Mouse (Mus musculus): ENCODE measurements around the gene Cldn14.

Gene Cldn14

GRCm38 (mm10) chr16:93947396-93947795 lies 61.2 kb downstream of the Cldn14 start:
- DNase-seq (ENCODE audit: low read depth, low spot score): no peak

DNA sequence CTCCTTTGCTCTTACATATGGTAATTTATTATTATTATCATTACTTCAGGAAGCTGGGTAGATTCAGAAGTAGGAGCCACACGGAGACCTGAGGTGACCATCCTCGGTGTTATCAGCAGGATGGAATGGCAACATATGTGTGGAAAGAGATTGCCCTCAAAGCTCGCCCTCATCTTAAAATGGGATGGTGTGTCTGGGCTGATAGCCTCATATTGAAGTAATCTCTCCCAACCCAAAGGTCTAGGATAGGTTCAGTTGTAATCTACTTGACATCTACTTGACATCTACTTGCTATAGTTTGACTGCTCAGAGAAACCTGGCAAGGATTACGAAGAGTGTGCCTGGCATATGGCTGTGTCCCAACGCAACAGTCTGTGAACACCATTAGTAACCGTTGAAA lies 64.3 kb downstream of the Cldn14 start:
- no peak for DNase-seq (ENCODE audit: low read depth, low spot score)

DNA sequence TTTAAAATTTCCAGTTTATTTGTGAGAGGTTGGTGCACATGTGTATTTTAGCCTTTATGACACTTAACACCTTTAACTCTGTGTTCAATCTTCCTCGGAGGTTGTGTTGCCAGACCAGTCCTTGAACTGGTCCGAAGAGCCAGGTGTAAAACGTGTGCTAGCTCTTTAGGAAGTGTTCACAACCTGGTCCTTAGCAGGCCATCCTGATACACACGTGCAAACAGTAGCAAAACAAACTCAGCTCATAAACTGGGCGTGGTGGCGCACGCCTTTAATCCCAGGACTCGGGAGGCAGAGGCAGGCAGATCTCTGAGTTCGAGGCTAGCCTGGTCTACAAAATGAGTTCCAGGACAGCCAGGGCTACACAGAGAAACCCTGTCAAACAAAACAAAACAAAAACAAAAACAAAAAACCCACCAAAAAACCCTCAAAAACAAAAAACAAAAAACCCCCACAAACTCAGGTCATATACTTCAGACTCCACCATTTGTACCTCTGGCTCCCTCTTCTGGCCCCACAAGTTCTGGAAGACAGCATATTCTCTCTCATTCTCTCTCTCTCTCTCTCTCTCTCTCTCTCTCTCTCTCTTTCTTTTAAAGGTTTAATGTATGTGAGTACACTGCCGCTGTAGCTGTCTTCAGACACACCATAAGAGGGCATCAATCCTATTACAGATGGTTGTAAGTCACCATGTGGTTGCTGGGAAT lies 65.7 kb downstream of the Cldn14 start:
- DNase-seq (ENCODE audit: low read depth, low spot score): no peak

GRCm38 (mm10) chr16:93941781-93942567 lies 66.7 kb downstream of the Cldn14 start:
- DNase-seq (ENCODE audit: low read depth, low spot score): no peak

DNA sequence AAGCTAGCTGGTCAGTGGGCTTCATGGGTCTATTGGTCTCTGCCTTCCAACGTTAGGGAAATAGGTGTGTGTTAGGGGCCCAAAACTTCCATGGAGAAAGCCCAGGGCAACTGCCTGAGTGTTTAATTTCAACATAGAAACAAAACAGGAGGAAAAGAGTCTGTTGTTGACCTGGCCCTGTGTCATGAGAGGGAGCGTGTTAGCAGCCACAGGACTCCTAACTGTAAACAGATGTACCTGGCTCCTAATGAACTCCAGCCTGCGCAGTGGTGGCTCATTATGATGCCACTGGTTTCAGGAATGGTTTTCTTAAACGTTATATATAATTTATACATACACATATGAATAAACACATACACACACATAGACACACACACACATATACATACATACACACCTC lies 68.7 kb downstream of the Cldn14 start:
- no peak for DNase-seq (ENCODE audit: low read depth, low spot score)

GRCm38 (mm10) chr16:93938400-93938846 lies 70.2 kb downstream of the Cldn14 start:
- no peak for DNase-seq (ENCODE audit: low read depth, low spot score)

DNA sequence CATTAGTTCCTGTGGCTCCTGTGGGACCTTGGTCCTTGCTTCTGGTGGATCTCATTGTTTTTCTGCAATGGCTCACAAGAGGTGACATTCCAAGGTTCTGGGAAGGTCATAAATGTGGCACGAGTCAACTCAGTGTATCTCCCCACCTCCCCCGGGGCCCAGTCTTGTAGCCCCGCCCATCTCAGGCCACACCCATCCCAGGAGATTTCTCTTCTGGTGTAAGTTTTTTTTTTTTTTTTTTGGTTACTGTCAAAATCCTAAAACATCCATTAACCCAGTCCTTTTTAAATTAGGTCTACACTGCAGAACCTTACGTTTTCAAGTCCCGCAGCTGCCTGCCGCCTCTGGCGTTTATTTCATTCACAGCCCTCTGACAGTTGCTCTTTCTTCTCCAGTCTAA lies 73.6 kb downstream of the Cldn14 start:
- no peak for DNase-seq (ENCODE audit: low read depth, low spot score)

DNA sequence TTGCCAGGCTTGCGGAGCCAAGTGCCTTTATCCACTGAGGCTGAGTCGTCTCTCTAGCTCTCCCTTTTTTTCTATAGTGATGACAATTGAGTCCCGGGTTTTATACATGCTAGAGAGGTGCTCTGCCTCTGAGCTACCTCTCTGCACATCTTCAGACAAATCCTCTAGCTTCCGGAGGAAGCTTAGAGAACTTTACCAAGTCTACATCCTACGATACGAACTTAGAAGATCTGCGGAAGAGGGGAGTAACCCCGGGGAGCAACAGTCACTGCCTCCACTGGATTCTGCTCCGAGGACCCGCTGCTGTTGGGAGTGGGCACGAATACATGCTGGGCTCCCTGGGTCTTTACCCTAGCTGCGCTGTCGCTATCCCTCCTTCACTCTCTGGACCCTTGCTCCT lies 74.0 kb downstream of the Cldn14 start:
- DNase-seq (ENCODE audit: low read depth, low spot score): no peak

GRCm38 (mm10) chr16:93932185-93933168 lies 76.2 kb downstream of the Cldn14 start:
- peak; percentile 72 for DNase-seq (ENCODE audit: low read depth, low spot score)

- DNase-seq (ENCODE audit: low read depth, low spot score): no peak
These were observed 79.1 kb downstream of the Cldn14 start for GRCm38 (mm10) chr16:93929370-93930032.

DNA sequence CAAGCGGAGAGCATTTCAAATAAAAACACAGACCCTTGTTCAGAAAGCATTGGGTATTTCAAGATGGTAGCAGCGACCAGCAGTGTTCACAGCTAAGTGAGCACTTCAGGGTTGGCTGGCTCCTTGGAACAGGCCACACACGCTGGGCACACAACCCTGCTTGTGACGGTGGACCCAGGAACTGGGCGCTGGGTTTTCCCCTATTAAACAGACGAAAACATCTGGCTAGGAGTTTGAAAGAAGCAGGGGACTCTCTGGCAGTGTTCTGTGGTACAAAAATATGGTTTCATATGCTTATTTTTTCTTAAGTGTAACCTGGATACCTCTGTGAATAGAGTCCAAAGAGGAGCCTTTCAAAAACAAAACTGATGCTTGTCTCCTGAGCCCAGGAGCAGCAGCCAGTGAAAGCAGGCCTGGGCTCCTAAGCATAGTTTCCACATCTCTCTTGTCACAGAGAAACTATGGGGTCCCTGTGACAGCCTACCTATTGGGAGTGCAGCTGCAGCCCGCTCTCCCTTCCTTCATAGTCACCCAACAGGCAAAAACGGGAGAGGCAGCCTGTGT lies 82.9 kb downstream of the Cldn14 start:
- DNase-seq (ENCODE audit: low read depth, low spot score): no peak

DNA sequence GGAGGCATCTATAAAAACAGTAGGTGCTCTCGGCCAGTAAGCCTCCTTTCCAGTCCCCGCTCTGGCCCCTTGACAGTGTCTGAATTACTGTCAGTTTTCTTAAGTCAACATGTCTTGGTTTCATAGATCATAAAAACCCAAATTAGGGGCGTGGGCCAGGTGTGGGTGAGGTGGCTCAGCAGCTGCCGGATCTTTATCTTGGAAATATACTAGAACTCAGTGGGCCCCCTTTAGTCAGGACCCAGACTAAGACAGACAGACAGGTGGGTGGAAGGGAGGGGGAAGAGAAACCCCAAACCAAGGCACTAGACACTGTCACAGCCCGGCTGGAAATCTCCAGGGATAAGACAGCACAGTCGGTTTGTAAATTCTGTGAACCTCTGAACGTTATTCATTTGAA lies 84.8 kb downstream of the Cldn14 start:
- no peak for DNase-seq (ENCODE audit: low read depth, low spot score)

DNA sequence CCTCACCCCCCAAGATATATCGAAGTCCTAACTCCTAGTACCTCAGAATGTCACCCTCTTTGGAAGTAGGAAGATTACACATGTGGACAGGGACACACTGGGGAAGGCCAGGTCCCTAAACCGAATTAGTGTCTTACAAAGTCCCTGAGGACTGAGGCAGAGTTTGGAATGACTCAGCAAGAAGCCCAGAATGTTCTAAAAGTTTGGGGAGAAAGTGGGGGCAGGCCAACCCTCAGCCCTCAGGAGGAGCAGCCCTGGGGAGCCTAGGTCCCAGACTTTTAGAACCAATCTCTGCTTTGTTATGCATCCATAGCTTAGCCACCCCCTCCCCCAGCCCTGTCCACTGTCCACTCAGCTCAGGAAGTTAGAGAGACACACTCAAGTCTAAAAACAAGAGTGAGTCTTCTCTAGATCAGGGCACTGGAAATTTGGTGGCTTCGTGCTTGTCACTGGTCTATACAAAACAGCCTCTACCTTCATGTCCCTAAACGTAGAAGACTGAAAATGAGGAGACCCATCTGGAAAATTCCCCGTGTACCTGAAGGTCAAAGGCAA lies 85.7 kb downstream of the Cldn14 start:
- DNase-seq (ENCODE audit: low read depth, low spot score): no peak

GRCm38 (mm10) chr16:93920673-93921072 lies 88.0 kb downstream of the Cldn14 start:
- DNase-seq (ENCODE audit: low read depth, low spot score): no peak

DNA sequence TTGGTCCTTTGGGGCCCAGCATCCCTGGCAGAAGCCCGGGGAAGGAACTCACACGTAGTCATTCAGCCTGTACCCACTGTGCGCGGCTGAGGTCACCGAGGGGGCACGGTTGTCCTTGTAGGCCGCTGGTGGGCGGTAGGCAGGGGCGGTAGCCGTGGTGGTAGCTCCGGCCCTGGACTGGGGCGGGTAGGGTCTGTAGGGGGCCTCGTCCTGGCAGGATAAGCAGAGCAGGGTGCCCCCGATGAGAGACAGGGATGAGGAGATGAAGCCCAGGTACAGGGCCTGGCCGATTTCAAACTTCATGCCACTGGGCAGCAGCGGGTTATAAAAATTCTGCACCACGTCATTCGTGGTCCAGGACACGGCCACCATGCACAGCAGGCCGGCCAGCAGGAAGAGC lies 89.4 kb downstream of the Cldn14 start:
- no peak for DNase-seq (ENCODE audit: low read depth, low spot score)

DNA sequence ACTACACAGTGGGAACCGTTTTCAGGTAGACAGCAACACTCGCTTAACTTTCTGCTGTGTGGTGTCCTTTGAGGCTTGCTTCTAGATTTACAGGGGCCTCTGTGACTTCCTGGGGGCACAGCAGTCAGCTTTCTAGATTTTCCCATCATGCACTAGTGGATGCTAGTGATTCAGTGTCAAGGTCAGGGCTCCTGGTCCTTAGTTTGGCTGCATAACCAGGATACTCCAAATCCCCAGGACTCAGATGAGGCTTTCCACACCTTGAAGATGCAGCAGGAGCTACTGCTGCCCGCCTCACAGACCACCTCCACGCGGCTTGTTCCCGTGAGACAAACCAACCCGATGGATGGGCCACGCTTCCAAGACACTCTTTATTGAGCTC lies 90.0 kb downstream of the Cldn14 start:
- no peak for DNase-seq (ENCODE audit: low read depth, low spot score)

DNA sequence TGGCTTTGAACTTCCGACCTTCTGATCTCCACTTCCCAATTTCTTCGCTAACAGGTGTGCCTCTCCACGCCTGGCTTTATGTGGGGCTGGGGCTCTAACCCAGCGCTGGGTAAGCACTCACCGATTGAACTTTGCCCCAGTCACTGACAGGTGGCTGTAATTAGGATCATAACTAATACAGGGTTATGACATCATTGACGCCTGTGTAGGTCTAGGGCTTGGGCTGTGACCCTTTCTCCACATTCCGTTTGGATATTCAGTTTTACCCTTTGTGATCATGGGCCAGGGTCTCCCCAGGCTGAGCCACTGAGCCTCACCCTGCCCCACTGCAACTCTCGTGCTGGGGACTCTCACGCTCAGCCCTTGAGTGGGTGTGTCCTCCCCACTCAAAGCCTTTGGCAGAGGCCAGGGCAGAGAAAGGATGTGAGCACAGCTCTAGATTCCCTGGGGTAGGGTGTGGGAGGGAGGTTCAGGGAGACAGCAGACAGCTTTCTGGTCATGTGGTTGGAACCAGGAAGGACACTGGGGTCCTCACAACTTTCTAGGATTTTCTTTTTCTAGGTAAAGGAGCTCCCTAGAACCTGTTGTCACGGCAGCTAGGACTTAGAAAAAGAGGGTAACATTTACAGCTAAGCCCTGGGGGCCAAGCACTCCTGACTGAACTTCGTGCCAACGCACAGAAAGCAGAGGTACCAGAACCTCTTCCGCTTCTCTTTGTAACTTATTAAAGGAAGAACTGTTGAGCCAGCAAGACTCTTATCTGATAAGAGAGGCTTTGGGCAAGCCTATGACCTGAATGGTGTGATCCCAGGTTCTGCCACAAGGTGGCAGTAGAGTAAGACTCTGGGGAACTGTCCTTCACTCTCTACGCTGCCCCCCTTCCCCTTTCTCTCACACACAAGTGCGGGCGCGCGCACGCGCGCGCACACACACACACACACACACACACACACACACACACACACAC lies 90.6 kb downstream of the Cldn14 start:
- DNase-seq (ENCODE audit: low read depth, low spot score): peak; percentile 68

GRCm38 (mm10) chr16:93915338-93915849 lies 93.2 kb downstream of the Cldn14 start:
- DNase-seq (ENCODE audit: low read depth, low spot score): no peak

DNA sequence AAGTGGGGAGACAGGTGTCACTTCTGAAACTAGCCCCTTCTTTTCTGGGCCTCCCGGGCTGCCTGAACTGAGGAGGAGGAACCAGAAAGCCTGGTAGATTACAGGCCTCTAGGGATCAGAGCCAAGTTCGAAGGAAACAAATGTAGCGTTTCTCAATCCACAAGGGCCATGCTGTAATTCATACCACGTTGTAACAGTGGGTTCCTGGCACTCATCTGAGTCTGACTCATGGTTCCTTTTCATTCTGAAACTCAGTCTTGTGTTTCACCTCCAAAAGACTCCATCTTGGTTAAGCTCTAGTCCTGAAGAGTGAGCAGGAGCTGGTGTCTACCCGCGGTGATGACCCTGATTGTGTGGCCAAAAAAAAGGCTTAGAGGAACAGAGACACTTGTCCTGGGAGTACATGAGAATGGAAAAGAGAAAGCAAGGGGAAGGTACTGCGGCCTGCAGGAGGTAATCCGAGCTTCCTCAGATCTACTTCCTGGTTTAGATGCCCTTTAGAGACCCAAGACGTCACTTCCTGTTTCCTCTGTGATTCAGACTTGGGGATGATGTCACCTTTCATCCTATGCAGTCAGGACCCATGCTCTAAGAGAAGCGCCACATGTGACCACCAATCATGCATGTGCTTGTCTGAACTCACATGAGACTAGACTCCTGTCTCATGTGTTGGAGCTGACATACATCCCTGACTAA lies 94.6 kb downstream of the Cldn14 start:
- DNase-seq (ENCODE audit: low read depth, low spot score): peak; percentile 44

All from skeletal muscle tissue, adult 2 months (tissue).